Mouse (Mus musculus) thymus, postnatal 0 days (tissue): ENCODE data around the gene Dnmt3a. TPM values are rescaled to one million over a fixed set of nuclear protein-coding genes. Genes with fewer than 3 reads are reported as not detected.
A peak's percentile ranks its signal among the peaks of the same experiment; 100 is the strongest.

Experiments
- DNase-seq: peaks from one replicate; pipeline ENCODE4 v3.0.0-alpha.2; 2015; ENCODE audit warnings: low spot score
- polyA plus RNA-seq: library from polyadenylated mRNA; unstranded; fragments of >200 nt; fragmentation: Nextera tagmentation; extraction: Ambion mirVana; gene quantifications from 2 replicates; pipeline ENCODE4 v1.2.1, GENCODE M21; 2015

Gene Dnmt3a
- polyA plus RNA-seq, 1 experiment from 2014 or later: 86.6 TPM

- no peak for DNase-seq
These were observed 71.6 kb downstream of the Dnmt3a start for GRCm38 (mm10) chr12:3877376-3877775.

DNA sequence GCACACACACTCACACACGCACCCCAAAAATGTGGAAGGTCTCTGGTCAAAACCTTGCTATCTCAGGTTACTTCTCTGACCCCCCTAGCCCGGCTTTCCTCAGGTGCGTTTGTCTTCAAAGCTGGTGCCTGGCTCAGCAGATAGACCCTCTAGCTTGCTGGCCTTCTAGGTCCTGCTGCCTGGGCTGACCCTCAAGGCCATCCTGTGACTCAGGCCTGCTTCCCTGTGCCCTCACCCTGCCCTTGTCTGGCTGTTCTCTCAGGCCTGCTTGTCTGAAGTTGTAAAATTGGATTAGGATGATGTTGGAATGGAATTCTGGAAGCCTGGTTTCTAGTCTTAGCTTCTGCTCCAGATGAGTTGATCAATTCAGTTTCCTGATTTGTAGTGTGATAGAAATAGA lies 75.7 kb downstream of the Dnmt3a start:
- no peak for DNase-seq

DNA sequence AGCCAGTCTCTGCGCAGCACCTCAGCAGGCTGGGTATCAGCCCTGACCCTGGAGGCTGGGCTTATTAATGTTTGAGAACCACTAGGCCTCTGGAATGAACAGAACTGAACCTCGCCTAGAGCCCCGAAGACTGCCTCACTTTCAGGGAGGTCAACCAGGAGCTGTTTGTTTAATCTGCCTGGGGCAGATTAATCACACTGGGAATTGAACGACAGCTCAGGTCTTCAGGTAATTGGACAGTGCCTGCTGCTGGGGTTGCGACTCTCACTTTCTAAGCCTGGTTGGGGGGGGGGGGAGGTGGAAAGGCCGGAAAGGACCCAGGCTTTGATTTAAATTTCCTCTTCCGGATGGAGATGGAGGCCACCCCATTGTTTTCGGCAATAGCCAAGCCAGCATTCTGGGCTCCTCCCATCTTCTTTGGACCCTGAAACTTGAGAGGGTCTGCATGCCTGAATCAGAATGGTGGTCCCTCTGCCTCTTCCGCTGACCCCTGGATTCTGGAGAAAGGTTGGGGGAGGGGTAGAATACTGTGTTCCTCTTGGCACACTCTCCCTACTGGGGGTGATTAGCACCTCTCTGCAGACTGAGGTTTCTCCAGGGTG lies 79.2 kb downstream of the Dnmt3a start:
- no peak for DNase-seq

GRCm38 (mm10) chr12:3886601-3887000 lies 80.8 kb downstream of the Dnmt3a start:
- DNase-seq: no peak

- no peak for DNase-seq
These were observed 81.9 kb downstream of the Dnmt3a start for GRCm38 (mm10) chr12:3887515-3888325.

DNA sequence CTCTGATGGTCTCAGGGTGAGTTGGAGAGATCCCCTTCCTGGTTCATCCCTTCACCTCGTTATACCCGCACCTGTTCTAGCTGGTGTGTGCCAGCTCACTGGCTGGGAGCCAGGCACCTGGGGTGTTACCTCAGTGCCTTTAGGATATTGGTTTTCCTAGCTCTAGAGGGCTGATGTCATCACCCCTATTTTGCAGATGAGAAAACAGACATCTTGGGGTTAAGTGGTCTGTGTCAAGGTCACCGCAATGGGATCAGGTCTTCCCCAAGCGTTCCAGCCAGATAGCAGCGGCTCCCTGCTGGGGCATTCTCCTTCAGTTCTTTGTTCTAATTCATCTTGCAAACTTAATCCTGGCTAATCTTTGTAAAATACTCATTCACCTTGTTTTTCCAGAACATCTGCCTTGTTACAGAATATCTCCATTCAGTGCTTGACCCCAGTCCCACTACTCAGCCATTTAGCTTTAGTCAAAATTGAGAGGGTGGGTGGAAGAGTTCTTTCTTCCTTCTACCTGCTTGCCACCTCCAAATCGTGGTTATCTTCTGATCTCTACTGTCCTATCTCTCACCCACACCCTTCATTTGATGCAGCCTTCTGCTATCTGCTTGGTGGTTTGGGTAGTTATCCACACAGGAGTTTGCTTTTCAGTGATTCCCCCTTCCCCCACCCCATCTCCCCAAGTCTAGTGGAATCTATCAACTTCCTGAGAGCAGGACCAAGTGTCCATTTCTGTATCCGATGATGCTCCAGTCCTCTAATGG lies 84.2 kb downstream of the Dnmt3a start:
- DNase-seq: no peak

GRCm38 (mm10) chr12:3890753-3891751 lies 85.2 kb downstream of the Dnmt3a start:
- DNase-seq: peak; percentile 87

- peak; percentile 67 for DNase-seq
These were observed 86.0 kb downstream of the Dnmt3a start for GRCm38 (mm10) chr12:3891779-3892239.

GRCm38 (mm10) chr12:3892240-3893059 lies 86.6 kb downstream of the Dnmt3a start:
- no peak for DNase-seq

DNA sequence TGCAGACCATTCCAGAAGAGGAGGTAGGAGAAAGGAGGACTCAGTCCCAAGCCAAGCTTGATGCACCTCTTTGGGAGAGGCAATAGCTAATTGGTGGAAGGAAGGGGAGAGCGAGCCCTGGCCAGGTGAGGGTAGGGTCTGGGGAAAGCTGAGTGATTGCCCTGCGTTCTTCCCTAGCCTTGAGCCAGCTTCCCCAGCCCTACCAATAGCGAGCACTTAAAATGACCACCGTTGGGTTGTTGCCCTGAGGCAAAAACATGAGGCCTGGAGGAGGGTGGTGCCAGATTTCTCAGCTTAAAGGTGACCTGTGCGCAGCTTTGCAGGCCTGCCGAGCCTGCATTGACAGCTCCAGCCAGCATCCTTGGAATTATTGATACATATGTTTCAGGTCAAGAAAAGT lies 87.5 kb downstream of the Dnmt3a start:
- DNase-seq: no peak

GRCm38 (mm10) chr12:3894525-3894924 lies 88.7 kb downstream of the Dnmt3a start:
- DNase-seq: no peak

DNA sequence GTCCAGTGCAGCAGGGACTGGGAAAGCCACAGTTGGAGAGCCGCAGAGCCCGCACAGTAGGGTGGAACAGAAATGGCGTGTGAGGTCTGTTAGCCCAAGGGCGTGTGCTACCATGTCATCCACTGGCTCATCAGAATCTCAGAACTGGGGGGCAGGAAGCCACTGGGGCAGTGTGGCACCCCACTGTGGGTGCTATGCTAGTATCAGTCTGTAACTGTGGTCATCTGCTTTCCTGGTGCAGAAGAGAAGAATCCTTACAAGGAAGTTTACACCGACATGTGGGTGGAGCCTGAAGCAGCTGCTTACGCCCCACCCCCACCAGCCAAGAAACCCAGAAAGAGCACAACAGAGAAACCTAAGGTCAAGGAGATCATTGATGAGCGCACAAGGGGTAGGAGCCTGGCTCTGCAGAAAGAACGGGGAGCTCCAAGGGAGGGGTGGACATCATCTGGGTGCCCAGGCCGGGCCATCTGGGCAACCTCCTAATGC lies 91.3 kb downstream of the Dnmt3a start:
- DNase-seq: no peak

- DNase-seq: no peak
These were observed 93.0 kb downstream of the Dnmt3a start for GRCm38 (mm10) chr12:3898811-3899210.

DNA sequence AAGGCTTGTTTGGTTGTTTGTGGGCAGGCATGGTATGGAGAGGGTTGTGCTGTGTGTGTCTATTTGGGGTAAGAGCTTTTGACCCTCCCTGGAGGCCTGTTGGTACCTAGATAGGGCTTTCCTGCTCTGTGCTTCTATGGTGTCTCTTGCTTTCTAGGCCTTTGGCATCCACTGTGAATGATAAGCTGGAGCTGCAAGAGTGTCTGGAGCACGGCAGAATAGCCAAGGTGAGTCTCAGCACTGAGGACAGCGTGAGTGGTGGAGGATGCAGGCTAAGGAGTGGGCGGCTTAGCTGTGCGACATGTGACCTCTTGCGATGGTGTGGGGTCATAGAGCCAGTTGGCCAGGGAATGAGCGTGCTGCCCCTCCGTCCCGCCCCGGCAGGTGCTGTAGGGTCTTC lies 99.6 kb downstream of the Dnmt3a start:
- no peak for DNase-seq

DNA sequence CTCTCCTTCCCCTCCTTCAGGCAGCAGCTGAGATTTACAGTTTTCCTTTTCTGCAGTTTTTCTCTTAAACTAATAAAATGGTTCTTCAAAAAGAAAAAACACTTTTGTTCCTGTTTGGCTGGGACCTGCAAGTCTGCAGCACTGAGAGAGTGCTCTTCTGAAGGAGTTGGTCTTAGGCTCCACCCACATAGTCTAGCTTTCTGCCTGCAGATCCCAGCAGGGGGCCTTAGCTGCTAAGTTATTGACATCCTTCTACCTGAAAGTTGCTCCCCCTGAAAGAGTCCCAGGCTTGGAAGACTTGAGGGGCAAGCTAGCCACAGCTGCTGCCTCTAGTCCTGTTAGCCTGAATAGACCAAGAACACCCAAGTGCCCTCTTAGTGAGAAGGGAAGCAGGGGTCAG lies 100.5 kb downstream of the Dnmt3a start:
- no peak for DNase-seq

GRCm38 (mm10) chr12:3907008-3907407 lies 101.2 kb downstream of the Dnmt3a start:
- DNase-seq: no peak

- DNase-seq: no peak
These were observed 101.6 kb downstream of the Dnmt3a start for GRCm38 (mm10) chr12:3907418-3907817.

DNA sequence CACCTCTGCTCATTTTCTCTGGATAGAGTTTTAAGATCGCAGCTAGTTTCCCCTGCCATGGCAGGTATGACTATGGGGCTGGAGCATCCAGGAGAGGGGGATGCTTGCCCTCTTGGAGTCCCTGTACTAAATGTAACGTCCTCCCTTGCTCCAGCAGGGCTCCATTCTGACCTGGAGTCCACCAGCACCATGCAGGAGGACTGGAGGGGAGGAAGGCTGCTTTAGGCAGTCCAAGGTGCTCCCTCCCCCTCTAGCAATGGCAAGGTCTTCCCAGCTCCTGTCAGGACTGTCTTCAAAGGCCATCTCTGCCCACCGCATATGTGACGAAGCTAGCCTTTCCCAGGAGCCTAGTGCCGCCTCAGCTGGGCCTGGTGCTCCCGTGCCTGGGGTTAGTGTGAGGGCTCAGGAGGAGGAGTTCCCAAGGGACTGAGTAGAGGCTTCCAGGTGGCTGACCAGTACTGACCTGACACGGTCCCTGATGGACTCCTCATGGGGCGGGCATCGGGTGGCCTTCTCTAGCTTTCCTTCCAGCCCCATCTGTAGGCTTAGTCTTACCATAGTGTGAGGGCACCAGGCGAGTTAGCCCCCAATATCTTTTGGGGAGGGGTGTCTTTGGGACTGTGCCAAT lies 104.8 kb downstream of the Dnmt3a start:
- no peak for DNase-seq

GRCm38 (mm10) chr12:3911831-3912348 lies 106.1 kb downstream of the Dnmt3a start:
- DNase-seq: no peak
